8 mouse cellular contexts compared by ENCODE assay signal in the genomic region with DNA sequence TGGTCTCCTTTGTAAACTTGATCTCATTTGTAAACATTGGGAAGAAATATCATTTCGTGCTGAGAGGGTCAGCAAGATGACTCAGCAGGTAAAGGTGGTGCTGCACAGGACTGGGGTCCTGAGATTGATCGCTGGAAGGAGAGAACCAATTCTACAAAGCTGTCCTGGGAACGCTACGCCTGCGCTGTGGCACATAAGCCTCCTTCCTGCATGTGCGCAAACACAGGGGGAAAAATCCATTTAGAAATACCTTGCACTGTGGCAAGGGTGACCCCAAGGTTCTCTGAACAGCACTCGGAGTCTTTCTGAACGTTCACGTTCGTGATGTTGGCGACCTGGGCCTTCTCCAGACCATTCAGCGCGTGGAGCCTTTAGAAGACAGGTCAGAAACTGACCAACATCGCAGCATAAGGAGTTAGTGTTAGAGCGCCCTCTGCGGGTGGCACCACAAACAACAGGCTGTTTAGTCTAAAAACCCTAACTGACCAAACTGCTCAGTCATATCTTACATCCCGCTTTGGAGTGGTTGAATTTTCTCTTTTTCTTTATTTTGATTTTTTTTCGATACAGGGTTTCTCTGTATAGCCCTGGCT. TPM values are rescaled to one million over a fixed set of nuclear protein-coding genes. Genes with fewer than 3 reads are reported as not detected.
DNase-seq lines count a peak whose midpoint lies in the region; ATAC-seq lines count a peak whose summit lies in the region.

No protein-coding gene starts in this region.

- H3K4me2 ChIP-seq in intestine, embryonic 15.5 days (replicated peaks), result no peak overlapping the region; the same call in 1 of the 2 replicates

- ATAC-seq in intestine, embryonic 15.5 days, result peak; percentile 43
- ATAC-seq in megakaryocyte-erythroid progenitor cell, adult 5-6 weeks (replicated peaks; ENCODE audit: low FRiP score, low TSS enrichment, poor library complexity, severe bottlenecking), result peak; percentile 83

- 24% methylated on average over 18 of the region's 18 CpGs for WGBS in intestine, embryonic 15.5 days

- no peaks in the 10 kb centered on the region for H3K9me3 ChIP-seq in intestine, embryonic 15.5 days

- no peak overlapping the region for H3K4me3 ChIP-seq in intestine, embryonic 15.5 days (replicated peaks)

- peaks cover 7% of the 10 kb centered on the region for H3K4me1 ChIP-seq in intestine, embryonic 15.5 days (replicated peaks)

- no peaks in the 10 kb centered on the region for H3K36me3 ChIP-seq in intestine, embryonic 15.5 days

- no peak overlapping the region for H3K27ac ChIP-seq in intestine, embryonic 15.5 days

- H3K27me3 ChIP-seq in intestine, embryonic 15.5 days (replicated peaks), result no peaks in the 10 kb centered on the region

- DNase-seq in adrenal gland, adult 2 months, result peak; percentile 79
- peak; percentile 96 for DNase-seq in embryo, embryonic 10.5 days (ENCODE audit: low spot score)
- DNase-seq in gastrocnemius, postnatal 25 days, result peak; percentile 47
- peak; percentile 81 to 86 for DNase-seq in left cerebral cortex, postnatal 25 days (ENCODE audit: low spot score in 2 of 2)
- DNase-seq in skeletal muscle tissue, adult 2 months (ENCODE audit: low read depth, low spot score), result peak; percentile 68
- DNase-seq in yolk sac, embryonic 10.5 days (ENCODE audit: low spot score), result peak; percentile 77

- no peak overlapping the region for H3K9ac ChIP-seq in intestine, embryonic 15.5 days

- intact Hi-C loops in left cerebral cortex, postnatal 25 days (cut with DNase I), result loop anchor here (1.0 kb wide), 2 partner anchors 39 to 107 kb away; no protein-coding TSS in a partner anchor

RNA-seq across cellular contexts. Expression of a gene that starts 40.0 kb away (rescaled TPM):
- 10 to 100 TPM; 32.2 to 50.9 TPM for total RNA-seq in adrenal gland, adult 2 months (2021)
- 9.2 and 9.3 TPM in 2 replicates for polyA plus RNA-seq in adrenal gland, adult 2 months (2012; rRNA removed)
- 10 to 100 TPM; 48.5 to 51.3 TPM for total RNA-seq in gastrocnemius, postnatal 25 days (2021)
- 23.5 and 26.0 TPM in 2 replicates for polyA plus RNA-seq in intestine, embryonic 15.5 days (2015; fragmentation: Nextera tagmentation; extraction: Ambion mirVana)
- total RNA-seq in left cerebral cortex, postnatal 25 days (2021), result 10 to 100 TPM; 30.4 to 37.3 TPM
- 6.5 and 9.7 TPM in 2 replicates for total RNA-seq in megakaryocyte-erythroid progenitor cell, adult 5-6 weeks (2014; fragmentation: Nextera tagmentation)
- 12.1 and 13.4 TPM in 2 replicates for total RNA-seq in megakaryocyte-erythroid progenitor cell, adult 5-6 weeks (2017)
